Mouse (Mus musculus) mouse embryonic stem cell (cell line): ENCODE data around the gene Sumf1.

Experiments used
- in situ Hi-C, 2 experiments: fragments of 300-500 bp; cut with MboI; formaldehyde crosslinking; loops; 1 replicate in 1 of 2; 3 replicates in 1 of 2; pipeline ENCODE4 v1.14.3; 2019 to 2020; ENCODE audit warnings: low sequenced_read_pairs in 2 of 2, low pct_unique_long_range_greater_than_20kb in 1 of 2, mixed read lengths in 1 of 2; ENCODE audit not compliant: unreplicated experiment in 1 of 2

Sumf1 gene

GRCm38 (mm10) chr6:108111693-108112092 lies 73.7 kb downstream of the Sumf1 start:
- in situ Hi-C loops, result no loop called here

DNA sequence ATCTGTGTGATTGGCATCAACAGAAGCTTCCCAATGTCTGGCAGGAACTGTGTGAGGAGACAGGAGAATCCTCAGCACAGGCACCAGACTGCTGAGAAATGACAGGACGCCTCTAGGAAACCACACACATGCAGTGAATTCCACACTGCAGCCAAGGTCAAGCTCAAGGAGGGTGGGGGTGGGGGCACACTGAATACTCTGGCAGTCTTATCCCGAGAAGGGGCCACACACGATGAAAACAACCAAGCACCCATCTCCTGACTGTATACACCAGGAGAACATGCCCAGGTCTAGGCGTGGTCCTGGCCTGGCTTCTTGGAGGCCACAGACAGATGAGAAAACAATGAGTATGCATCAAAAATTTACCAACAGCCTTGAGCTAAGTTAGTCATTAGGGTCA lies 75.0 kb downstream of the Sumf1 start:
- in situ Hi-C loops, result no loop called here

GRCm38 (mm10) chr6:108107376-108107775 lies 78.0 kb downstream of the Sumf1 start:
- in situ Hi-C loops, result loop anchor here in 1 of 2 experiments (10.0 kb wide), 1 partner anchor 297 kb away; no protein-coding TSS in a partner anchor

DNA sequence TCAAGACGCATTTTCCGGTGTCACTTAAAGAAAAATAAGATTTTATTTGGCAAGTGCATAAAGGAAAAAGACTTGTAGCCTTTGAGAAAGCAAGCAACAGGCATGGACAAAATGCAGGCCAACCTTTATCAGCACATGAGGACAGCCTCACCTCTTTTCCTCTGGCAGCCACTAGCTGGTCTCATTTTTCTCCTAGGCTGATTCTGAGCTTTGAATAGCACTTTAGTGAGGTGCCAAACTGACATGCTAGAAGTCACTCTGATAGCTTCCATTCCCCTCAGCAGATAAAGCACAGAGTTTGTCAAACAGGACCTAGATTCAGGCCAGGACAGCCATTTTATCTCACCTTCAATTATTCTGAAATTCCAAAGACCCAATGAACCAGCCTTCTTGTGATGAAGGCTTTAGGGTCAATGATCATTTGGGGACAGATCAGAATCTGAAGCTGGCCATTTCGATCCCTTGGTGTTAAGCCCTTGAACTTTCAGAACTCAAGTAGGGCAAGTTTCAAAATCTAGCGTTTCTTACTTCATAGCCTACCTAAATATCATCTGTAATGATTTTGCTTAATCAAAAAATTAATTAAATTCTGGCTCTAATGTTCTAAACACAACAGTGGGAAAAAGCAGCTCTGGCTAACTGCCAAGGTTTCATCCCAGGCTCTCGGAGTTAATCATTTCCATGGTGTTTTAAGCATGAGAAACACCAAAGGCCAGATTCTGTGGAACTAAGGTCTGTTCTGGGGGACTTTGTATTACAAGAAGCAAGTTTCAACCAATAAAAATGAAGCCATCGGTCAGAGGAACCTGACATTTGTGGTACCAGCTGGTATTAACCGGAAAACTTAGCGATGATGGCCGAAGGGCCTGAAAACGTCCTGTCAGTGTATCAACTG lies 83.2 kb downstream of the Sumf1 start:
- in situ Hi-C loops, result loop anchor here in 1 of 2 experiments (10.0 kb wide), 1 partner anchor 303 kb away; no protein-coding TSS in a partner anchor

DNA sequence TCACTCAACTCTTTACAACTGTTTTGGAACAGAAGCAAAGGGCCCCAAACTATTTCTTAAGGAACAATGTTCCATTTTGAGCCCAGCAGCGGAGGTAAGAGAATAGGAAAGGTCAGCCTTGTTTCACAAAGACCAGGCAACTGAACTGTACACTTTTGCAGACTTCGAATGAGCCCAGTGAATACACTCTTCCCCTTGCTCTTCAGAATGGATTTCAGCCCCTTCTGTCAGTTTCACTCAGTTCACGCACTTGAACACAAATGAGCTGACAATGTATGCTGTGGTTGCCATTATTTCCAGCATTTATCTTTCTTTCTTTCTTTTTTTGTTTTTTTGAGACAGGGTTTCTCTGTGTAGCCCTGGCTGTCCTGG lies 86.5 kb downstream of the Sumf1 start:
- in situ Hi-C loops, result loop anchor here (10.0 to 25.0 kb wide), 2 partner anchors 306 to 613 kb away; no protein-coding TSS in a partner anchor

GRCm38 (mm10) chr6:108098171-108098845 lies 87.1 kb downstream of the Sumf1 start:
- in situ Hi-C loops, result loop anchor here (10.0 to 25.0 kb wide), 2 partner anchors 306 to 614 kb away; no protein-coding TSS in a partner anchor

DNA sequence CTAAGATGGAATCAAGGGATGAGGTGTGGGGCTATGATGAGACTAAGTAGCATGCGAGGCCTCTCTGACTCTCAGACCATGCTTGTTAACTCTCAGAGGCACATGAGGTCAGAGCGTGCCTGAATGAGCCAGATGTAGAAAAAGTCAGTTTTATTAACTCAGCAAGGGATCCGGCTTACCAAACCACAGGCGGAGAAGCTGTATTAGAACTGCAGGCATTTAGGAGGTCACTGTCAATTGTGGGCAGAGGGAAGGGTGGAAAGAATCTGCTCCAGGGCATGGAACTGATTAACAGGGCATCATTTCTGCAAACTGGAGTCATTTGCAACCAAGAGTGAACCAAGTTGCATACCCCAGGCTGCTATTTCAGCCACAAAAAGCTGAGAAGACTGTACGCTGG lies 89.9 kb downstream of the Sumf1 start:
- in situ Hi-C loops, result loop anchor here (10.0 to 25.0 kb wide), 2 partner anchors 309 to 617 kb away; no protein-coding TSS in a partner anchor

DNA sequence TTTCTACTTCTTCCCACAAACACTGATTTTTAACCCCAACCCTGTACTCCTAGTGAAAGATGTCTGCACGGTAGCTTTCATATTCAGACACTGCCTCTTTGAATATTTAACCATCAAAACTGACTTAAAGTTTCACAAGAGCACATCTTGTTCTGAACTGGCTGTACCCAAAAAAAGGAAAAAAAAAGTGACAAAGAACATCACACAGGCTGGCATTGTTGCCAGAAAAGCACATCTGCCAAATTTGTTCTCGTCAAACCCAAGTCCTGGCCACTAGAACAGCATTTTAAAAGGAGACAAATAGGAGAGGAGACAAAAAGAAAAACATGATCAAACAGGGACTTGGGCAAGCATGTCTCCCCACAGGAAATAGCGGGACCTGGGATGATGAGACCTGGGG lies 91.9 kb downstream of the Sumf1 start:
- in situ Hi-C loops, result loop anchor here (10.0 to 25.0 kb wide), 2 partner anchors 311 to 619 kb away; no protein-coding TSS in a partner anchor

DNA sequence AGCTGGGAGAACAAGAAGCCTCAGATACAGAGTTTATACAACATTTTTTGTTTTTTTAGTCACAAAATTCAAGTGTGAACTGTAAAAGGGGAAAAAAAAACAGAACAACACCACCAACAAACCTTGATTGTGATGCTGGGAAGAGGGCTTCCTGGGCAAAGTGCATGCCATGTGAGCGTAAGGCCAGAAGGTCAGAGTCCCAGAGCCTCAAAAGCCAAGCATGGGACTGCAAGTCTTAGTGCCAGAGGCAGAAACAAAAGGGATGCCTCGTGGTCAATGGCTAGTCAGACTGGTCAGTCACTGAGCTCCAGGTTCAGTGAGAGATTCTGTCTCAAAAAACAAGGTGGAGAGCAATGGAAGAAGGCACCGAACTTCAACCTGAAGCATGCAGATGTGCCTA lies 92.7 kb downstream of the Sumf1 start:
- in situ Hi-C loops, result loop anchor here (10.0 to 25.0 kb wide), 2 partner anchors 312 to 620 kb away; no protein-coding TSS in a partner anchor

- in situ Hi-C loops, result loop anchor here (10.0 to 25.0 kb wide), 2 partner anchors 314 to 621 kb away; no protein-coding TSS in a partner anchor
Observed at GRCm38 (mm10) chr6:108091296-108091695, 94.1 kb downstream of the Sumf1 start.

DNA sequence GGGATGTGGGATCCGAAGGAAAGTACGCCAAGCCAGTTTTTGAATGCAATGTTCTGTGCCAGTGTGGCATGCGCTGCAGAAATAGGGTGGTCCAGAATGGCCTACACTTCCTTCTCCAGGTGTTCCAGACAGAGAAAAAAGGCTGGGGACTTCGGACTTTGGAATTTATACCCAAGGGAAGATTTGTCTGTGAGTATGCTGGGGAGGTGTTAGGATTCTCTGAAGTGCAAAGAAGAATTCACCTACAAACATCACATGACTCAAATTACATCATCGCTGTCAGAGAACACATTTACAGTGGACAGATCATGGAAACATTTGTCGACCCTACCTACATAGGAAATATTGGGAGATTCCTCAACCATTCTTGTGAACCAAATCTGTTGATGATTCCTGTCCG lies 109.5 kb downstream of the Sumf1 start:
- in situ Hi-C loops, result loop anchor here in 1 of 2 experiments (25.0 kb wide), 1 partner anchor 636 kb away; no protein-coding TSS in a partner anchor

DNA sequence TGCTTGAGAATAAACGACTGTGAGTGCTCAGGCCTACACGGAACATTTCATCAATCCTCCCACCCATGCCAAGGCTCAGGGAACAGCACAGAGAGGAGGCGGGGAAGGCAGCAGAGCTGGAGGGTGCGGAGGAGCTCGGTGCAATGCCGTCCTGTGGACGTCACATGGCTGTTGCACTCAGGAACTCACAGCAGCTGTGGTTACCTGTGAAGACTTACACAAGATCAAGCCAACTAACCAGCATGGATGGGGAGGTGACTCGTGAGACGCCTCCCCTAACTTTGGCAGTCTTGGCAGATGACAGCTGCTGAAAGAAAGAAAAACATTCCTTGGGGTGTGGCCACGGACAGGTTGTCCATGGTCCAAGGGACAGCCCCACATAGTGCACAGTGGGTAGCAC lies 110.8 kb downstream of the Sumf1 start:
- in situ Hi-C loops, result loop anchor here (25.0 kb wide), 2 partner anchors 638 to 1262 kb away; partner anchors contain the start of gene Crbn (in 2 of the 2)

- in situ Hi-C loops, result loop anchor here (25.0 kb wide), 1 partner anchor 1262 kb away; the partner anchor contains the start of gene Crbn (in 2 of the 2)
Observed at GRCm38 (mm10) chr6:108073931-108074330, 111.5 kb downstream of the Sumf1 start.

GRCm38 (mm10) chr6:108073071-108073470 lies 112.3 kb downstream of the Sumf1 start:
- in situ Hi-C loops, result loop anchor here (25.0 kb wide), 1 partner anchor 1261 kb away; the partner anchor contains the start of gene Crbn (in 2 of the 2)

DNA sequence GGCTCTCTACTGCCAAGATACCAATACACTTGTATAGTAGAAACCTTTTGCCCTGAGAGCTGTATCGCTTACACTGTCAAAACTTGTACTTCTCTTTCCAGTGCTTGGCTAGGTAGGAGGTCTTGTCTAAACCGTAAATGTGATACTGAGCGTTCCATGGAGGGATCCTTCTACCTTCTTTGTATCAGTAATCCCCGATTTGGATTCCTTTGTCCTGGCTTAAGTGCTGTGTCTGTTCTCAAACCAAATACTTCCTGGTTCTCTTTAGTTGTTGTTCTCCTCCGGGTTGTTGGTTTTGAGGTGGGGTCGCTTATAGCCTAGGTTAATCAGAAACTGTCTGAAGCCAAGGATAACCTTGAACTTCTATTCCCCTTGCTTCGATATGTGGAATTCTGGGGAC lies 114.4 kb downstream of the Sumf1 start:
- in situ Hi-C loops, result loop anchor here (25.0 kb wide), 1 partner anchor 1259 kb away; the partner anchor contains the start of gene Crbn (in 2 of the 2)

DNA sequence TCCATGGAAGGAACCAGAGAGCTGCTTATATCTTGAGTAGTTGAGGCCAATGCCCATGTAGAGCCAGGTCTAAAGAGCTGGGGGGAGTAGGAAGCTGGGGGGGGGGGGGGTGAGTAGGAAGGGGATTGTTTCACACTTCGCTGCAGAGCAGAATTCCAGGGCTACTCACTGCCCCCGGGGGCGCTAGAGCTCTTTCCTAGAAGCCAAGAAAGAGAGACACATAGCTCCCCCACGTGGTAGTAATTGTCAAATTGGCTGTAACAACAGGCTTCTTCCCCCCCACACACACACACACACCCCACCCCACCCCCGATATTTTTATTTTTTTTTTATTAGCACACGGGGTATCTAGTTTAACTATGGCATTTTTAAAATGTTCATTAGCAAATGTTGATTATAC lies 119.8 kb downstream of the Sumf1 start:
- in situ Hi-C loops, result loop anchor here (25.0 kb wide), 1 partner anchor 1253 kb away; the partner anchor contains the start of gene Crbn (in 2 of the 2)

DNA sequence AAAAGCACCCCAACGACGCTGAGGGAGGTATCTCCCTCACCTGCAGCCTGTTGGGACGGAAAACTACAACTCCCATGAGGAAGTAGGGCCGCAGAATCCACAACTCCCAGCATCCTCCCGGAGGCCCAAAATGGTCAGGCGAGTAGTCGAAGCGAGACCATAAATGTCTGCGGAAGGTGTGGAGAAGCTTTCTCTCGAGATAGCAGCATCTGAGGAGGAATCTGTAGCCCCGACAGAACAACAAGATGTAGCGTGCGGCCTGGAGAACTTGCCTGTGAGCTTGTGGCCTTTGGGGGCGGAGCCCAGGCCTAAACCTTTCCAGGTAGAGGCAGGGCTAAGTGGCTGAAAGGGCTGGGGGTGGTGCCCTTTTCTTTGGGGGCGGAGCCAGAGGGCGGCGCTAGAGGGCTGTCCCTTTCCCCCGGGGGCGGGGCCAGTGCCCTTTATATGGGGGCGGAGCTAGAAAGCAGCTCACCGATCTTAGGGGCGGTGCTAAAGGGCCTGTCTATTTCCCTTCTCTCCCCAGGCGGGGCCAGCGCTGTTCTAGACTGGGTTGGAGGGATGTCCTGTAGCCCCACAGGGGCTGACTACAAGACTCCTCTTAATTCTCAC lies 120.4 kb downstream of the Sumf1 start, which contains the start of gene Setmar:
Setmar (plus strand) TSS at position 128 of the 609 bp plus-strand sequence.
- in situ Hi-C loops, result loop anchor here (25.0 kb wide), 1 partner anchor 1253 kb away; the partner anchor contains the start of gene Crbn (in 2 of the 2)

DNA sequence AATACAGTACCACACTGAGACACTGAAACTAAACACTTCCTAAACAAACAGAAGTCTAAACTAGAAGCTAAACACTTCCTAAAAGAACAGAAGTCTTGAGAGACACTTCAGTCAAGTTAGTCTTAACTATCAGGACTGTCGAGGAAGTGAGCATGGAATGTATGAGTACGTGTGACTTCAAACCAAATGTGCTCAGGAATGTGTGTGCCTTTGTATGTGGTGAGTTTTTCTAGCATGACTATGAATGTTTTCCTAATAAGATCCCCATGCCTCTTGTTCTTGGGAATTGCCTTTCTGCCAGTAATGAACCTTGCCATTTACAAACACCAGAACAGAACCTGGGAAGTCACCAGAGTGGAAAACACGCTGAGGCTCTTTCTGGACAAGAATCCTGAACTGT lies 124.3 kb downstream of the Sumf1 start:
- in situ Hi-C loops, result loop anchor here (25.0 kb wide), 1 partner anchor 1249 kb away; the partner anchor contains the start of gene Crbn (in 2 of the 2)
